Mouse (Mus musculus) bone marrow macrophage, adult 2 months (primary cell): ENCODE data around the gene Srsf2. TPM values are rescaled to one million over a fixed set of nuclear protein-coding genes. Genes with fewer than 3 reads are reported as not detected.

Source experiments
- H3K27ac ChIP-seq: 2 replicates; pipeline ENCODE4 v1.5.1; 2012; ENCODE audit warnings: low read depth, low read length; ENCODE audit not compliant: insufficient read depth
- H3K4me1 ChIP-seq: 2 replicates; pipeline ENCODE4 v1.6.1; 2012; ENCODE audit warnings: low read length; ENCODE audit not compliant: control insufficient read depth, insufficient read depth
- H3K4me3 ChIP-seq: 2 replicates; pipeline ENCODE4 v1.5.1; 2012; ENCODE audit warnings: mild to moderate bottlenecking, low read length, moderate library complexity; ENCODE audit not compliant: insufficient read depth
- CTCF ChIP-seq: IDR thresholded peaks from 2 replicates; pipeline ENCODE4 v1.5.1; 2012; ENCODE audit warnings: low read depth, mild to moderate bottlenecking, low read length, moderate library complexity
- POLR2A ChIP-seq: IDR thresholded peaks from 2 replicates; pipeline ENCODE4 v1.6.1; 2012; ENCODE audit warnings: mild to moderate bottlenecking, low read depth, low read length, borderline replicate concordance
- polyA plus RNA-seq: library from polyadenylated mRNA; stranded (reverse); fragments of >200 nt; gene quantifications from 2 replicates; pipeline ENCODE4 v1.2.4, GENCODE M21; 2012; ENCODE audit not compliant: missing spikeins, insufficient read depth, insufficient read length

The Srsf2 gene
- polyA plus RNA-seq, 1 experiment: 259 TPM

DNA sequence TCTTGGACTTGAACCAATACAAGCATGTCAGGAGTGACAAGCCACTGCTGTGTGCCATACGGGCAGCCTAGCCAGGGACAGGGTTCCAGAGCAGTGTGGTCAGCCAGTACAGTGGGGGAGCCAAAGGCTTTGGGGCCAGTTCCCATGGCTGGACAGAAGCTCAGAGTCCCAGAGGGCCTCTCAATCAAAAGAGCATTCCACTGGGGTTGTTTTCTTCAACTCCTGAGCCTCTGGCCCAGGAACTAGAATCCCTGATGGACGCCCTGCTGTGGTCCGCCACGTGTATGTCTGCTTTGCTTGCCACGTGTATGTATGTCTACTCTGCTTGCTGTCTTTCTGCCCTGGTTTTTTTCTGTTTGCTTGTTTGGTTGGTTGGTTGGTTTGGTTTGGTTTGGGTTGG lies 51.8 kb downstream of the Srsf2 start:
- Histone ChIP-seq H3K4me1 (no peaks in the 10 kb centered on the region), H3K27ac (no peak overlapping the region), H3K4me3 (no peak overlapping the region)
- TF ChIP-seq CTCF: no peak
- no peak for TF ChIP-seq POLR2A

Other genes with a start within 250 kb of the Srsf2 start
- 37.5 and 39.0 TPM in 2 replicates for gene Rhbdf2, start 226.1 kb downstream of the Srsf2 start, polyA plus RNA-seq
- gene Prcd, start 199.6 kb downstream of the Srsf2 start, polyA plus RNA-seq: not detected in 2 replicates
- not detected in 2 replicates for gene Cygb, start 198.8 kb downstream of the Srsf2 start, polyA plus RNA-seq
- not detected in 2 replicates for gene St6galnac1, start 77.6 kb downstream of the Srsf2 start, polyA plus RNA-seq
- 0.72 and 1.2 TPM in 2 replicates for gene Mxra7, start 25.0 kb downstream of the Srsf2 start, polyA plus RNA-seq
- gene Mettl23, start 9.8 kb downstream of the Srsf2 start, polyA plus RNA-seq: 28.0 and 29.8 TPM in 2 replicates
- 18.3 and 19.0 TPM in 2 replicates for gene Jmjd6, start 9.6 kb downstream of the Srsf2 start, polyA plus RNA-seq
- gene Mfsd11, start 654 bp downstream of the Srsf2 start, polyA plus RNA-seq: 108 and 110 TPM in 2 replicates
- gene Mgat5b, start 65.8 kb upstream of the Srsf2 start, polyA plus RNA-seq: not detected in 2 replicates